Mouse (Mus musculus) neural tube, embryonic 12.5 days (tissue): ENCODE measurements at regions not wholly inside any gene's neighbourhood (a gene's known extent, or its start where the extent isn't known, plus 50 kb on each side); places are given as distances from the start of the nearest gene placed in this dataset.

Experiments used
- ATAC-seq: fragments of 200-750 bp; cut with Nextera tagmentation; 2 replicates; pipeline ENCODE4 v1.8.0; 2017; ENCODE audit warnings: low read depth, mild to moderate bottlenecking, moderate TSS enrichment, moderate library complexity; ENCODE audit not compliant: low FRiP score
- H3K27ac ChIP-seq: fragments of 300-500 bp; sonication (generic); 2 replicates; pipeline ENCODE4 v1.5.1; 2016
- H3K27me3 ChIP-seq: fragments of 300-500 bp; sonication (generic); replicated peaks from 2 replicates; pipeline ENCODE4 v1.6.1; 2016; ENCODE audit warnings: mild to moderate bottlenecking
- H3K36me3 ChIP-seq: fragments of 300-500 bp; sonication (generic); 2 replicates; pipeline ENCODE4 v1.6.1; 2016; ENCODE audit warnings: mild to moderate bottlenecking
- H3K4me1 ChIP-seq: fragments of 300-500 bp; sonication (generic); 2 replicates; pipeline ENCODE4 v1.6.1; 2016
- H3K4me2 ChIP-seq: fragments of 300-500 bp; sonication (generic); replicated peaks from 2 replicates; pipeline ENCODE4 v1.6.1; 2016; ENCODE audit warnings: mild to moderate bottlenecking
- H3K4me3 ChIP-seq: fragments of 300-500 bp; sonication (generic); 2 replicates; pipeline ENCODE4 v1.5.1; 2016
- H3K9ac ChIP-seq: fragments of 300-500 bp; sonication (generic); 2 replicates; pipeline ENCODE4 v1.6.1; 2016; ENCODE audit warnings: mild to moderate bottlenecking
- H3K9me3 ChIP-seq: fragments of 300-500 bp; sonication (generic); 2 replicates; pipeline ENCODE4 v1.6.1; 2016; ENCODE audit warnings: mild to moderate bottlenecking
- WGBS: fragments of 180-500 bp; shearing (Covaris S2); methylation state at CpG from one replicate; pipeline ENCODE4 v1.1.7; 2016; 5-methylcytosine and 5-hydroxymethylcytosine counted together

DNA sequence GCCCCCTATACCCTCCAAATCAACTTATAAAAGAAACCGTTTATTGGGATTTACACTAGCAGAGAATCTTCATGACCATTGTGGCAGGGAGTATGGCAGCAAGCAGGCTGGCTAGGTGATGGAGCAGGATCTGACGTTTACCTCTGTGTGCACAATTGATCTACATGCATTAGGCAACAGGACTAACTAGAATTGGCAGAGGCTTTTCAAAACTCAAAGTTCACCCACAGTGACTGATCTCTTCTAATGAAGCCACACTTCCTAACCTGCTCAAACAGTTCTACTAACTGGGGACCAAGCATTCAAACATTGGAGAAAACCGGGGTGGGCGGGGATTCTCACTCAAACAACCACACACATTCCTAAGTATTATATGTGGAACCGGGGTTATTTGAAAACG lies 1382.9 kb upstream of the Tenm2 start:
- no peaks in the 10 kb centered on the region for H3K27me3 ChIP-seq
- no peaks in the 10 kb centered on the region for H3K9me3 ChIP-seq
- no peaks in the 10 kb centered on the region for H3K4me1 ChIP-seq
- H3K9ac ChIP-seq, result no peak overlapping the region
- WGBS, result 84% methylated on average over 6 of the region's 6 CpGs
- no peak for ATAC-seq
- no peak overlapping the region for H3K4me2 ChIP-seq
- no peak overlapping the region for H3K4me3 ChIP-seq
- no peak overlapping the region for H3K27ac ChIP-seq
- no peaks in the 10 kb centered on the region for H3K36me3 ChIP-seq

DNA sequence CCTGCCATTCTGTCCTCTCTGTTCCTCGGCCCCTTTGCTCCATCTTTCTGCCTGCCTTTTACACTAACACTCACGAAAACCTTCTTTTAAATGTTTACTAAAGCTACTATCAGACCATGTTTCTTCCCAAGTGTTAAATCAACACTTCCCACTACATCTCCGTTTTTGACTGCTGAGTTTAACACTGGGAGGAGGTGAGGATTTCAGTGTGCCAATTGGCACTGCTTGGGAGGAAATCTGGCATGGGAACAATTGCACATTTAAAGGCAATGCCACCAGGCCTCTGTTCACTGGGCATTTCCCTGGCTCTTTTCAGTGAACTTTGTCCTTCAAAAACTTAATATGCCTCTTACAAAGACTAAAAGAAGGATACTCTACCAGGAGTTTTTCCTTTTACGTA lies 1365.2 kb upstream of the Tenm2 start:
- H3K9me3 ChIP-seq, result no peaks in the 10 kb centered on the region
- WGBS, result 80% methylated on average over 4 of the region's 4 CpGs

DNA sequence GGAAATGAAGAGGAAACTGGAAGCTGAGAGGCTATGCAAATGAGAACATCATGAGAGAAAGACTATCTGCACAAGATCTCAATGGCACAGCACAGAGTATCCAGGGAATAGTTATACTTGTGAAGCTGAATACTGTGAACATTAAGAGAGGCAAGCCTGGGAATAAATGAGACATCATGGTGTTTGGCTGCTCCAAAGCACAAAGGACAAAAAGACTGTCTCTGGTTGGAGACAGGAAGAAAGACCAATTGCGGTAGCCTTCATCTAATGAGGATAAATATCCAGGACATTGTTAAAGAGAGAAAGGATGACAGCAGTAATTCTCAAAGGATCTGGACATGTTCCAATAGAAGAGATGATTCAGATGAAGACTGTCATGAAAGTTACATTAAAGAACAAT lies 1332.8 kb upstream of the Tenm2 start:
- no peak for ATAC-seq

More for the DNA sequence above, 1365.2 kb upstream of the Tenm2 start:
- no peaks in the 10 kb centered on the region for H3K27me3 ChIP-seq
- no peak overlapping the region for H3K27ac ChIP-seq
- no peaks in the 10 kb centered on the region for H3K4me1 ChIP-seq
- H3K4me3 ChIP-seq, result no peak overlapping the region
- no peak overlapping the region for H3K4me2 ChIP-seq
- no peak overlapping the region for H3K9ac ChIP-seq
- ATAC-seq, result no peak
- no peaks in the 10 kb centered on the region for H3K36me3 ChIP-seq

GRCm38 (mm10) chr11:38543893-38544292 lies 1308.1 kb upstream of the Tenm2 start:
- ATAC-seq, result peak; percentile 61
- Histone ChIP-seq H3K27me3 (no peaks in the 10 kb centered on the region), H3K36me3 (no peaks in the 10 kb centered on the region), H3K9ac (no peak overlapping the region), H3K27ac (no peak overlapping the region), H3K4me1 (no peaks in the 10 kb centered on the region), H3K4me2 (no peak overlapping the region), H3K9me3 (no peaks in the 10 kb centered on the region), H3K4me3 (no peak overlapping the region)
- 10% methylated on average over 8 of the region's 8 CpGs for WGBS

More for the DNA sequence above, 1332.8 kb upstream of the Tenm2 start:
- Histone ChIP-seq H3K4me3 (no peak overlapping the region), H3K4me1 (no peaks in the 10 kb centered on the region), H3K9me3 (no peaks in the 10 kb centered on the region), H3K9ac (no peak overlapping the region), H3K36me3 (no peaks in the 10 kb centered on the region), H3K4me2 (no peak overlapping the region), H3K27me3 (no peaks in the 10 kb centered on the region), H3K27ac (no peak overlapping the region)
- WGBS, result 53% methylated on average over 1 of the region's 1 CpGs

GRCm38 (mm10) chr11:38540097-38540496 lies 1304.3 kb upstream of the Tenm2 start:
- Histone ChIP-seq H3K27ac (no peak overlapping the region), H3K9ac (no peak overlapping the region), H3K4me2 (no peak overlapping the region), H3K4me1 (no peaks in the 10 kb centered on the region), H3K9me3 (no peaks in the 10 kb centered on the region), H3K36me3 (no peaks in the 10 kb centered on the region), H3K4me3 (no peak overlapping the region), H3K27me3 (no peaks in the 10 kb centered on the region)
- no peak for ATAC-seq
- WGBS, result 96% methylated on average over 2 of the region's 2 CpGs

DNA sequence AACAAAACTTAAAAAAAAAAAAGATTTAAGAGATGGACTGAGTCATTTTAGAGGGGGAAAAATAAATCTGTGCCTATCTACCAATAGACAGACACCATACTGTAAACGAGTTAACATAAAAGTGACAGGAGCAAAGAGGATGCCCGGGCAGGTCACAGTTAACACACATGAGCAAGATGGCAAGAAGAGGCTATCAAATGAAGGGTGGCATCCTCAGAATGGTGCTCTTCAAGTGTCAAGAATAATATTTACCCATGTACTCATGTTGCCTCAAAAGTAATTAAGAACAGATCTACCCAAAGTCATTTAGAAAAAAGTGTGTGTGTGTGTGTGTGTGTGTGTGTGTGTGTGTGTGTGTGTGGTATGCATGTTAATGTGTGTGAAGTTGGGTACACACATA lies 1296.5 kb upstream of the Tenm2 start:
- Histone ChIP-seq H3K4me1 (no peaks in the 10 kb centered on the region), H3K9ac (no peak overlapping the region), H3K4me2 (no peak overlapping the region), H3K4me3 (no peak overlapping the region), H3K27me3 (no peaks in the 10 kb centered on the region), H3K27ac (no peak overlapping the region), H3K9me3 (no peaks in the 10 kb centered on the region), H3K36me3 (no peaks in the 10 kb centered on the region)
- ATAC-seq, result no peak
- 85% methylated on average over 2 of the region's 2 CpGs for WGBS

DNA sequence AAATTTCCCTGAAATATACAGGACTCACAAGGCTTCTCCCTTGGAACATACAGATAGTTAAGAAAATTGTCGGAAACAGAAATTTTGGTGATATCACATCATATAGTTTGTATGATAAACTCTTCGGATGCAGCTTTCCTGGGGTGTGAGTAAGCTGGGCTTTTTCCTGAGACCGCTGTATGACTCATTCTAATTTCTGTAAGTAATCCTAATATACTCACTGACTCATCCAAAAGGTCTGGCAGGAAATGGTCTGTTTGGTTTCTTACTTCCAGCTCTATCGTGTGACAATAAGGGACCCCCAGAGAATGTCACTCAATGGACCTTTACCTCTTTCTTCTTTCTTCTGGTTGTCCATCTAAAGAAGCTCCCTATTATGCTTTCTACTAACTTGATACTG lies 1273.9 kb upstream of the Tenm2 start:
- Histone ChIP-seq H3K4me2 (no peak overlapping the region), H3K9ac (no peak overlapping the region), H3K4me3 (no peak overlapping the region), H3K27ac (no peak overlapping the region), H3K4me1 (no peaks in the 10 kb centered on the region), H3K36me3 (no peaks in the 10 kb centered on the region), H3K9me3 (no peaks in the 10 kb centered on the region), H3K27me3 (no peaks in the 10 kb centered on the region)
- ATAC-seq, result no peak
- WGBS, result 89% methylated on average over 4 of the region's 4 CpGs

GRCm38 (mm10) chr11:38464239-38464596 lies 1228.5 kb upstream of the Tenm2 start:
- no peak overlapping the region for H3K4me2 ChIP-seq
- ATAC-seq, result no peak
- H3K27me3 ChIP-seq, result no peaks in the 10 kb centered on the region
- no peaks in the 10 kb centered on the region for H3K36me3 ChIP-seq
- H3K9ac ChIP-seq, result no peak overlapping the region
- 94% methylated on average over 2 of the region's 2 CpGs for WGBS
- H3K9me3 ChIP-seq, result no peaks in the 10 kb centered on the region
- H3K4me3 ChIP-seq, result no peak overlapping the region
- H3K27ac ChIP-seq, result no peak overlapping the region
- no peaks in the 10 kb centered on the region for H3K4me1 ChIP-seq

DNA sequence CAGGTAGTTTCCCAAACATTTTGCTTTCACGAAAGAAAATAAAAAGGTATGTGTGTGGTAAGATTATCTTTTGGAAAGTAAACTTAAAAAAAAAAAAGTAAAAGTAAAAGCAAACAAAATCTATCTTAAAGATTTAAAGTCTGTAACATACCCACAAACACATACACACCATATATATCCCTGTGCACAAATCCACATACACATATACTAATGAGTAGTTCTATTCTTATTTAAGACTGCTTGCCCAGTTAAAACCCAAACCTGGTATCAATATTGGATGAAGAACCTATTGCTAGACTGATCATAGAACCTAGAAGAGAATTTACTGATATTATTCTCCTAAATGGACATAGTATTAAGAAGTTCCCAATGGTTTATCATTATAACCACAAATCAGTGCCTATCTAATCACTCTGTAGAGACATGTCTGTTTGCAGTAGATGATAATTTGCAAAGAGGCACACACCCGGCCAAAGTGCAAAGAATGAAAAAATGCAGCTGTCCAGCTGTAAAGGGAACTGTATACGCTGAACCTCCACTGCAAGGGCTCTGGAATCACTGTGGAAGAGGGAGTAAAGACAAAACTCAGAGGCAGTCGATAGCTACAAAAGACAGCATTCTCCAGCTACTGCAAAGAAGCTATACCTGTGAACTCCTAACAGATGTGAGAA lies 1227.9 kb upstream of the Tenm2 start:
- no peaks in the 10 kb centered on the region for H3K27me3 ChIP-seq
- no peak overlapping the region for H3K27ac ChIP-seq
- no peak overlapping the region for H3K4me3 ChIP-seq
- no peaks in the 10 kb centered on the region for H3K36me3 ChIP-seq
- no peak overlapping the region for H3K4me2 ChIP-seq
- H3K4me1 ChIP-seq, result no peaks in the 10 kb centered on the region
- WGBS, result 89% methylated on average over 4 of the region's 4 CpGs
- no peak overlapping the region for H3K9ac ChIP-seq
- ATAC-seq, result no peak
- H3K9me3 ChIP-seq, result no peaks in the 10 kb centered on the region

DNA sequence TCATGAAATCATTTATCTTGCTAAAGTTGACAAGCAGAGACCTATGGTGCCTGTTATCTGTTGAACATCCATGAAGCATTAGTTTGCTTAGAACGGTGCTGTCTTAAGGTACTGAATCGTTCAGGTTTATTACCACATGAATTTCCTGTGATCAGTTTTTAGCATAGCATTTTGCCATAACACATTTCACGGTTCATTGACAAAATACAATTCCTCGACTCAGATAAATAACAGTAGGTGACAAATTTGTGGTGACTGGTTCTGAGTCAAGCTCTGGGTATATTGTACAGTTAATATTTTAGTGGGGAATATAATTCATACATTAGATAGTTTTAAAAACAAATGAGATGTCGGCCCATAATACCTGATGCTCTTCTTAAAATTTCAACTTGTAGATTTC lies 1207.5 kb upstream of the Tenm2 start:
- no peak overlapping the region for H3K4me2 ChIP-seq
- no peak overlapping the region for H3K9ac ChIP-seq
- H3K36me3 ChIP-seq, result no peaks in the 10 kb centered on the region
- 80% methylated on average over 5 of the region's 5 CpGs for WGBS
- no peaks in the 10 kb centered on the region for H3K9me3 ChIP-seq
- no peaks in the 10 kb centered on the region for H3K4me1 ChIP-seq
- H3K27ac ChIP-seq, result no peak overlapping the region
- no peaks in the 10 kb centered on the region for H3K27me3 ChIP-seq
- no peak for ATAC-seq
- H3K4me3 ChIP-seq, result no peak overlapping the region

- Histone ChIP-seq H3K4me3 (no peak overlapping the region), H3K4me1 (no peaks in the 10 kb centered on the region), H3K9ac (no peak overlapping the region), H3K27ac (no peak overlapping the region), H3K27me3 (no peaks in the 10 kb centered on the region), H3K36me3 (no peaks in the 10 kb centered on the region), H3K4me2 (no peak overlapping the region), H3K9me3 (no peaks in the 10 kb centered on the region)
- no peak for ATAC-seq
- WGBS, result 51% methylated on average over 1 of the region's 1 CpGs
Measured at GRCm38 (mm10) chr11:38410302-38410701, 1174.5 kb upstream of the Tenm2 start.

DNA sequence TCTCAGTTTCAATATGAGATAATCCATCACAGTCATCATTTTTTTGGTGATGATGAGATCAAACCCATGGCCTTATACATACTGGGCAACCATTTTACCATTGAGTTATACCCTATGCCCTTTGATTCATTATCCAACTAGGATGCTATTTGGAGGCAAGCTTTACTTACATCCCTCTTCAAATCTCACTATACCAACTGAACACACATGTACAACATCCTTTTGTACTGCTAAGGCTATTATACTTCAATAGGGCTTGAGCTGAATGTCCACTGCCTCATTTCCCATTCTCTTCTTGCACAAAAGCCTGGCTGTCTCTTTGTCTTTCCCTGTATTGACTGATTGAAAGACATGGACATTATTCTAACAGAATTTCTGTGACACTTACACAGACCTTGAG lies 1162.0 kb upstream of the Tenm2 start:
- no peak overlapping the region for H3K9ac ChIP-seq
- peak; percentile 29; the same call in 1 of the 2 replicates for ATAC-seq

GRCm38 (mm10) chr11:38386958-38387357 lies 1151.2 kb upstream of the Tenm2 start:
- H3K36me3 ChIP-seq, result no peaks in the 10 kb centered on the region
- no peak for ATAC-seq
- no peak overlapping the region for H3K4me3 ChIP-seq
- H3K9ac ChIP-seq, result no peak overlapping the region
- WGBS, result 85% methylated on average over 2 of the region's 2 CpGs
- no peaks in the 10 kb centered on the region for H3K27me3 ChIP-seq
- no peak overlapping the region for H3K4me2 ChIP-seq
- H3K27ac ChIP-seq, result no peak overlapping the region
- no peaks in the 10 kb centered on the region for H3K9me3 ChIP-seq
- no peaks in the 10 kb centered on the region for H3K4me1 ChIP-seq

More for the DNA sequence above, 1162.0 kb upstream of the Tenm2 start:
- Histone ChIP-seq H3K9me3 (no peaks in the 10 kb centered on the region), H3K27me3 (no peaks in the 10 kb centered on the region), H3K36me3 (no peaks in the 10 kb centered on the region), H3K27ac (no peak overlapping the region), H3K4me1 (no peaks in the 10 kb centered on the region), H3K4me2 (no peak overlapping the region), H3K4me3 (no peak overlapping the region)
